Mouse (Mus musculus): Measurements from ENCODE around the gene Dctd. TPM values are rescaled to one million over a fixed set of nuclear protein-coding genes. Genes with fewer than 3 reads are reported as not detected.

Dctd gene
- polyA plus RNA-seq, 1 experiment, result 5.7 TPM

DNA sequence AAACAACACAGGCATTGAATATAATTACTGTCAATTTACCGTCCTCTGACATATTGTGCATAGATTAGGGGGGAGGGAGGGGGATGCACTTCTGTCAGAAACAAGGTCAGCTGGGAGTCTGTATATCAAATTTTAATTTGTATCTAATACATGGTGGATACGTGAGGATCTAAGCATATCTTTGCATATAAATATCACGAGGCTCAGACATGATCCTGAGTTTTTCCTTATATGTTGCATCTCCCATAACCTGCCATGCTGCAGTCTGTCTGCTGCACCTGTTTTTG lies 38.7 kb downstream of the Dctd start:
- TF ChIP-seq CTCF (IDR thresholded peaks at IDR 0.05; ENCODE audit: borderline replicate concordance, control insufficient read depth, extremely low read depth, insufficient read depth, low read length, poor library complexity) (no peak), POLR2A (IDR thresholded peaks at IDR 0.05; ENCODE audit: control insufficient read depth, extremely low read depth, insufficient read depth, low read length, poor library complexity) (no peak)
- WGBS, result 94% methylated on average over 3 of the region's 3 CpGs
- H3K27ac ChIP-seq (ENCODE audit: control insufficient read depth, insufficient read depth, low read length), result no peak overlapping the region
- DNase-seq, result no peak
- H3K4me1 ChIP-seq (replicated peaks; ENCODE audit: control insufficient read depth, insufficient read depth, low read length), result no peaks in the 10 kb centered on the region
- H3K36me3 ChIP-seq (ENCODE audit: control insufficient read depth, insufficient read depth, low read length), result no peaks in the 10 kb centered on the region
- H3K4me3 ChIP-seq (ENCODE audit: control insufficient read depth, insufficient read depth, low read length), result no peak overlapping the region
- no peaks in the 10 kb centered on the region for H3K27me3 ChIP-seq (ENCODE audit: control insufficient read depth, insufficient read depth, low read length)

GRCm38 (mm10) chr8:48141023-48141422 lies 42.1 kb downstream of the Dctd start:
- 97% methylated on average over 5 of the region's 5 CpGs for WGBS
- H3K36me3 ChIP-seq (ENCODE audit: control insufficient read depth, insufficient read depth, low read length), result no peaks in the 10 kb centered on the region
- no peak for TF ChIP-seq CTCF (IDR thresholded peaks at IDR 0.05; ENCODE audit: borderline replicate concordance, control insufficient read depth, extremely low read depth, insufficient read depth, low read length, poor library complexity)
- DNase-seq, result no peak
- no peaks in the 10 kb centered on the region for H3K27me3 ChIP-seq (ENCODE audit: control insufficient read depth, insufficient read depth, low read length)
- H3K4me3 ChIP-seq (ENCODE audit: control insufficient read depth, insufficient read depth, low read length), result no peak overlapping the region
- H3K4me1 ChIP-seq (replicated peaks; ENCODE audit: control insufficient read depth, insufficient read depth, low read length), result no peaks in the 10 kb centered on the region
- no peak overlapping the region for H3K27ac ChIP-seq (ENCODE audit: control insufficient read depth, insufficient read depth, low read length)

- no peak for TF ChIP-seq POLR2A (IDR thresholded peaks at IDR 0.05; ENCODE audit: control insufficient read depth, extremely low read depth, insufficient read depth, low read length, poor library complexity)
- TF ChIP-seq CTCF (IDR thresholded peaks at IDR 0.05; ENCODE audit: borderline replicate concordance, control insufficient read depth, extremely low read depth, insufficient read depth, low read length, poor library complexity), result no peak
- no peaks in the 10 kb centered on the region for H3K4me1 ChIP-seq (replicated peaks; ENCODE audit: control insufficient read depth, insufficient read depth, low read length)
- H3K36me3 ChIP-seq (ENCODE audit: control insufficient read depth, insufficient read depth, low read length), result no peaks in the 10 kb centered on the region
- DNase-seq, result no peak
- no peak overlapping the region for H3K27ac ChIP-seq (ENCODE audit: control insufficient read depth, insufficient read depth, low read length)
- no peak overlapping the region for H3K4me3 ChIP-seq (ENCODE audit: control insufficient read depth, insufficient read depth, low read length)
- H3K27me3 ChIP-seq (ENCODE audit: control insufficient read depth, insufficient read depth, low read length), result no peaks in the 10 kb centered on the region
- WGBS, result 87% methylated on average over 5 of the region's 5 CpGs
These were observed 46.9 kb downstream of the Dctd start for GRCm38 (mm10) chr8:48145766-48146165.

DNA sequence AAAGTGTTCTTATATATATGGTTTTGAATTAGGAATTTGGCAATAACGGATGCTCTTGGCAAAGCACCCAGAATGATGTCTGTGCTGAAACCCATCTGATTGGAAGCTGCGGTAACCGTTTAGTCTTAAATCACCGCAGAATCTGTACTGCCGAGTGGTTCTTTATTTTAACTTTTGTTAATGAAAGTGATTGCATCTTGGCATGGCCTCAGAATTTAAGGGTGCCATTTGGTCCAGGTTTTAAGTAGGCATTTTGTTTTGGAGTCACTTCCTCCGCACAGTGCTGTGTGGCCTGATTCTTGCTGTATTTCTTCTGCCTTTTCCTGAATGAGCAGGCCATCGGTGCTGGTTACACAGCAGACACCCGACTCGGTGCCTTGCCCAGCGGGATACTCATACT lies 47.6 kb downstream of the Dctd start:
- Histone ChIP-seq H3K27ac (ENCODE audit: control insufficient read depth, insufficient read depth, low read length) (no peak overlapping the region), H3K27me3 (ENCODE audit: control insufficient read depth, insufficient read depth, low read length) (no peaks in the 10 kb centered on the region), H3K36me3 (ENCODE audit: control insufficient read depth, insufficient read depth, low read length) (no peaks in the 10 kb centered on the region), H3K4me3 (ENCODE audit: control insufficient read depth, insufficient read depth, low read length) (no peak overlapping the region), H3K4me1 (replicated peaks; ENCODE audit: control insufficient read depth, insufficient read depth, low read length) (no peaks in the 10 kb centered on the region)
- TF ChIP-seq POLR2A (IDR thresholded peaks at IDR 0.05; ENCODE audit: control insufficient read depth, extremely low read depth, insufficient read depth, low read length, poor library complexity) (no peak), CTCF (IDR thresholded peaks at IDR 0.05; ENCODE audit: borderline replicate concordance, control insufficient read depth, extremely low read depth, insufficient read depth, low read length, poor library complexity) (no peak)
- WGBS, result 95% methylated on average over 10 of the region's 10 CpGs
- no peak for DNase-seq

DNA sequence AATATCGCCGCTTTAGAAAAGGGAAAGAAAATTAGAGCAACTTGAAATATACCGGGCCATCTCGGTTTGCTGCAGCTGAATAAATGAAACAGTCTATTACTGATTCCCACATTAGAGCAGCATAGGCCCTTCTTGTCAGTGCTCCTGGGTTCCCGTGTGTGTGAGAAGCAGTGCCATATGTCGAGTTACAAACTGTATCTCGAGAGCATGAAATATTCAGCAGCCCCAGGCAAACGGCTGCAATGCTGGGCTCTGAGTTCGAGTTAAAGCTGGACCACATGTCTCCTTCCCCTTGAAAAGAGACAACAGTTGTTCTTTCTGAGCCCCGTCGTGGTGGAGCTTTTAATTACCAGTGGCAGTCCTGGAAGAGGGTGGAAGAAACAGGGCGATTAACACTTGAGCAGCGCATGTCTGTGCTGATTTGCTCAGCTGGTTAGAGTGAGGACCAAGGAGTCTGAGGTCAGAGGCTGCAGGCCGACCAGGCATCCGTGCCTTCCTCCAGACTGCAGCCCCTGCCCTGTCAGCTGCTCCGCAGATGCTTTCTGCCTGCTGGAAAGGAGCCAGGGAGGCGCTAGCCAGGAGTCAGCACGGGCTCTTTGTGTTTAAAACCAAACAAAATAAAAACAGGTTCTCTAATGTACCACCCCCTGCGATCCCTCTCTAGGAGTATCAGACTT lies 53.3 kb downstream of the Dctd start:
- no peak for TF ChIP-seq POLR2A (IDR thresholded peaks at IDR 0.05; ENCODE audit: control insufficient read depth, extremely low read depth, insufficient read depth, low read length, poor library complexity)
- TF ChIP-seq CTCF (IDR thresholded peaks at IDR 0.05; ENCODE audit: borderline replicate concordance, control insufficient read depth, extremely low read depth, insufficient read depth, low read length, poor library complexity), result no peak

GRCm38 (mm10) chr8:48153360-48154121 lies 54.6 kb downstream of the Dctd start:
- DNase-seq, result no peak
- Histone ChIP-seq H3K36me3 (ENCODE audit: control insufficient read depth, insufficient read depth, low read length) (no peaks in the 10 kb centered on the region), H3K27ac (ENCODE audit: control insufficient read depth, insufficient read depth, low read length) (no peak overlapping the region), H3K4me3 (ENCODE audit: control insufficient read depth, insufficient read depth, low read length) (no peak overlapping the region), H3K4me1 (replicated peaks; ENCODE audit: control insufficient read depth, insufficient read depth, low read length) (no peaks in the 10 kb centered on the region), H3K27me3 (ENCODE audit: control insufficient read depth, insufficient read depth, low read length) (no peaks in the 10 kb centered on the region)
- 59% methylated on average over 15 of the region's 15 CpGs for WGBS
- no peak for TF ChIP-seq POLR2A (IDR thresholded peaks at IDR 0.05; ENCODE audit: control insufficient read depth, extremely low read depth, insufficient read depth, low read length, poor library complexity)
- TF ChIP-seq CTCF (IDR thresholded peaks at IDR 0.05; ENCODE audit: borderline replicate concordance, control insufficient read depth, extremely low read depth, insufficient read depth, low read length, poor library complexity), result no peak

More for the DNA sequence above, 53.3 kb downstream of the Dctd start:
- no peaks in the 10 kb centered on the region for H3K4me1 ChIP-seq (replicated peaks; ENCODE audit: control insufficient read depth, insufficient read depth, low read length)
- H3K27ac ChIP-seq (ENCODE audit: control insufficient read depth, insufficient read depth, low read length), result no peak overlapping the region
- no peak for DNase-seq
- H3K27me3 ChIP-seq (ENCODE audit: control insufficient read depth, insufficient read depth, low read length), result no peaks in the 10 kb centered on the region
- H3K4me3 ChIP-seq (ENCODE audit: control insufficient read depth, insufficient read depth, low read length), result no peak overlapping the region
- 79% methylated on average over 19 of the region's 19 CpGs for WGBS
- no peaks in the 10 kb centered on the region for H3K36me3 ChIP-seq (ENCODE audit: control insufficient read depth, insufficient read depth, low read length)
